Mouse (Mus musculus) activated CD4-positive, CD25-positive, alpha-beta regulatory T cell, adult 9 weeks (primary cell): ENCODE data around the gene Gm30302. TPM values are rescaled to one million over a fixed set of nuclear protein-coding genes. Genes with fewer than 3 reads are reported as not detected.

Experiments used
- polyA plus RNA-seq: library from polyadenylated mRNA; unstranded; fragments of 100-300 nt; shearing (Covaris generic); gene quantifications from one replicate; pipeline ENCODE4 v1.2.1, GENCODE M21; 2017

Gene Gm30302
- not detected for polyA plus RNA-seq

DNA sequence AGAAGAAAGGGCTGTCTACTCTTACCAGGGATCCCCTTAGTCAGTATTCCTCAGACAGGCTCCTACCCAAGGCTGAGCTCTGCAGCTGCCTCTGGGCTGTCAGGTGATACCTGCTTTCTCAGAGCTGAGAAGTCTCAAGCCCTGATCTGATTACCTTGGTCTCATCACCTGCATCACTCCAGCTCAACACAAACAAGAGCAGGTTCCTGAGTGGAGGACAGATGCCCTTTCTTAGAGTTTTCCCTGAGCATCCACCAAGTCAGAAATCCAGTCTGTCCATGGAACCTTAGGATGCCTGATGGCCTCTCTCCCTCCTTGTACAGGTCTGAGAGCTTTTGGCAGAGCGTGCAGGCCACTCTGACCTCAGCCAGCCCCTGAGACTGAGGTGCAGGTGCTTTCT, at the start of gene Gm30302:
Gm30302 (minus strand) TSS at position 101 of the 400 bp plus-strand sequence.

Other genes with a start within 250 kb of the Gm30302 start
- gene Omd, start 216.5 kb downstream of the Gm30302 start, polyA plus RNA-seq, result 0.17 TPM
- 0.17 TPM for gene Ogn, start 191.0 kb downstream of the Gm30302 start, polyA plus RNA-seq
- 3.1 TPM for gene Cenpp, start 146.2 kb downstream of the Gm30302 start, polyA plus RNA-seq
- 52.5 TPM for gene Nol8, start 145.9 kb downstream of the Gm30302 start, polyA plus RNA-seq
- gene Iars, start 116.9 kb downstream of the Gm30302 start, polyA plus RNA-seq, result 60.7 TPM